Mouse (Mus musculus) limb, embryonic 13.5 days (tissue): Measurements from ENCODE around the gene Mmrn2. TPM values are rescaled to one million over a fixed set of nuclear protein-coding genes. Genes with fewer than 3 reads are reported as not detected.
"Not testable (repeated sequence)": the region's sequence is repeated elsewhere in the genome, so short reads cannot be mapped to it uniquely, and the experiment has no call there.

Experiments used
- ATAC-seq: fragments of 200-750 bp; cut with Nextera tagmentation; 2 replicates; pipeline ENCODE4 v1.8.0; 2017; ENCODE audit warnings: low read depth, moderate number of reproducible peaks, moderate TSS enrichment; ENCODE audit not compliant: low FRiP score
- H3K27ac ChIP-seq: fragments of 300-500 bp; sonication (generic); 2 replicates; pipeline ENCODE4 v1.5.1; 2015; ENCODE audit warnings: inconsistent platforms, mild to moderate bottlenecking, moderate library complexity
- H3K27me3 ChIP-seq: fragments of 300-500 bp; sonication (generic); 2 replicates; pipeline ENCODE4 v1.6.1; 2015; ENCODE audit warnings: mild to moderate bottlenecking, inconsistent platforms
- H3K36me3 ChIP-seq: fragments of 300-500 bp; sonication (generic); 2 replicates; pipeline ENCODE4 v1.6.1; 2015; ENCODE audit warnings: inconsistent platforms, mild to moderate bottlenecking, moderate library complexity
- H3K4me1 ChIP-seq: fragments of 300-500 bp; sonication (generic); 2 replicates; pipeline ENCODE4 v1.6.1; 2015; ENCODE audit warnings: inconsistent platforms
- H3K4me2 ChIP-seq: fragments of 300-500 bp; sonication (generic); replicated peaks from 2 replicates; pipeline ENCODE4 v1.6.1; 2015; ENCODE audit warnings: inconsistent platforms, mild to moderate bottlenecking, moderate library complexity
- H3K4me3 ChIP-seq: fragments of 300-500 bp; sonication (generic); 2 replicates; pipeline ENCODE4 v1.5.1; 2015; ENCODE audit warnings: moderate library complexity, mild to moderate bottlenecking, inconsistent platforms
- H3K9ac ChIP-seq: fragments of 300-500 bp; sonication (generic); 2 replicates; pipeline ENCODE4 v1.6.1; 2015; ENCODE audit warnings: mild to moderate bottlenecking, inconsistent platforms
- H3K9me3 ChIP-seq: fragments of 300-500 bp; sonication (generic); 2 replicates; pipeline ENCODE4 v1.6.1; 2016; ENCODE audit warnings: inconsistent platforms
- WGBS: fragments of 180-500 bp; shearing (Covaris S2); methylation state at CpG from one replicate; pipeline ENCODE4 v1.1.7; 2015; 5-methylcytosine and 5-hydroxymethylcytosine counted together
- polyA plus RNA-seq: library from polyadenylated mRNA; unstranded; fragments of >200 nt; fragmentation: Nextera tagmentation; extraction: Ambion mirVana; gene quantifications from 2 replicates; pipeline ENCODE4 v1.2.1, GENCODE M21; 2015

Mmrn2 gene
- polyA plus RNA-seq, 1 experiment from 2014 or later = 8.6 TPM

DNA sequence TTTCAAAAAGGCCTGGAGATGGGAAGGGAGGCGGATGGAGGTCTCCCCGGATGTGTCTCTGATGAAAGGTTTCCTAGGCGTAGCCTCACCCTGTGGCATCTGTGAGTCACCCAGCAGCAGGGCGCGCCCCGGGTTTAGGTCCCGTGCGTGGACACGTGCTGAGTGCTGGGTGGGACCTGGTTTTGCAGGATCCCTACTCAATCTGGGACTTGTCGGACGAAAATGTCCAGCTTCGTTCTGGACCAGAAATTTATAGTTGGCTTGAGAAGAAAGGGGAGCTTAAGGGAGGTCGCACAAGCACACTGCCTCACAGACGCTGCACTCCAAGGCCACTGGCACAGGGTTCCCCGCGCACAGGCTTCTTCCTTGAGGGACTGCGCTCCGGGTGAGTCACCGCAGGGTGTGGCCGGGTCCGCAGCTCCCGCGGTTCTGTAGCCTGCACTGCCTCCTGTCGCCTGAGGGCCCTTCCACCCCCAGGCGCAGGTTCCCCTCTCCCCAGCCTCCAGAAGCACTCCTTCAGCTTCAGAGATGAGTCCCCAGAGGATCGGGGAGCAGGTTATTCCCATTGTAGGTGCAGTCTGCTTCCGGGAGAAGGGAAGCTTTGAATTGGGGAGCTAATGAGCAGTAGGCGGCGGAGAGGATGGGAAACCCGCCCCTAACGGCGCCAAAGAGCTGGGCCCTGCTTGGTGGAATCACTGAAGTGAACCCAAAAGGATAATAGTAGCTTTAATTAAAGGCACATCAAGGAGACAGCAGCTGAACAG lies 11.6 kb upstream of the Mmrn2 start:
- ATAC-seq = peak; percentile 68
- WGBS = 3% methylated on average over 32 of the region's 32 CpGs
- Histone ChIP-seq H3K4me3 (peak overlapping the region; percentile 45), H3K27me3 (peaks cover 24% of the 10 kb centered on the region), H3K9ac (peak overlapping the region; percentile 59), H3K4me1 (peaks cover 10% of the 10 kb centered on the region), H3K36me3 (no peaks in the 10 kb centered on the region), H3K27ac (no peak overlapping the region), H3K9me3 (no peaks in the 10 kb centered on the region), H3K4me2 (peak overlapping the region; percentile 85)

DNA sequence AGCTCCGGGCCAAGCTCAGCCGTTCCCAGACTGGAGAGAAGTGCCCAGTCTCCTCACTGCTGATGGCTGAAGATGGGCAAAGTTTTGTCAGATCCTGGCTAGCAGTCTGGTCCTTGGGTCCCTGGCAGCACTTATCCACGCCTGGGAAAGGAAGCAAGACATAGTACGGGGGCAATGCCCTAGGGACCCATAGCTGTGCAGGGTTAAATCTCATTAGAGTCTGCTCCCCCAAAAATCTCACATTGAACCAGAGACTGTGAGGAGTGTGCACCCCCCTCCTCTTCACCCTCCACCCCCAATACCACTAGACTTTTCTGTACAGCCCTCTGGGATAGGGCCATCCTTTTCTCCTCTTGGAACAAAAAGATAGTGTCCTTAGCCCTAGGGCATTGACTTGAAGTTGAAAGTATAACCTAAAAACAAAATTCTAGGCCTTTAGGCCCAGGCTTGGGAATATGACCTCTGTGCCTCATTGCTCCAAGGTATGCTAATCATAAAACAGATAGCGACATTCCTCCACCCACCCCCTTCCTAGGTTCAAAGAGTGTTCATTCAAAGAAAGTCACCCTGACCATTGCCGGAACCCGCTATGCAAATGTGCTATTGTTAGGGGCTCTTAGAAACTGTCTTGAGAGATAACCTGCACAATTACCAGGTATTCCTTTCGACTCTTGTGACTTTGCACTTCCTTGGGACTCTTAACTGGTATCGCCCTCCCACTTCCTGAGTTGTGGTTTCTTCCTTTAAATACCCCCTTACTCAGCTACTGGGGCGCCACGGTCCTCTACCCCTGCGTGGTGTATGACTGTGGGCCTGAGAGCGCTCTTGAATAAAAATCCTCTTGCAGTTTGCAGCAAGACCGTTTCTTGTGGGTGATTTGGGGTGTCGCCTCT lies 10.8 kb upstream of the Mmrn2 start:
- H3K27ac ChIP-seq, H3K36me3 ChIP-seq, H3K9me3 ChIP-seq: not testable (repeated sequence)
- Histone ChIP-seq H3K4me3 (peak overlapping the region; percentile 45), H3K27me3 (peaks cover 24% of the 10 kb centered on the region), H3K4me2 (peak overlapping the region; percentile 85), H3K4me1 (peaks cover 10% of the 10 kb centered on the region), H3K9ac (peak overlapping the region; percentile 59; the same call in 1 of the 2 replicates)
- WGBS = 78% methylated on average over 15 of the region's 15 CpGs
- ATAC-seq = 0 out of 2 replicates have a peak, but pooled peaks have one; percentile 2

DNA sequence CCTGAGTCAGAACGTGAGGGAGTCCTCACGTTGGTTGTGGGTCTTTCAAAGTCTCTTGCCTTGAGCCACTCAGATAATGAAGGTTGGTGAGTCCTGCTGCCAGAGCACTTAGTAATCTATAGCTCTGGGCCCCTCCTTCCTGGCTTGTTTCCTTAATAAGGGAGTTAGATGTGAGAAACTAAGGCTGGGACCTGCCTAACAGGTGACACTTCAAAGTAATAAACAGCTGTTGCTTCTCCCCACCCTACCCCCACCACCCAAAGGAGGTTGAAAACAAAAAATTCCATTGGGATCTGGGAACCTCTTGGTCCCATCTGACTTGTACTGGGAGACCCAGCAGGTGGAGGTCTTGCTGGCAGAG lies 10.1 kb upstream of the Mmrn2 start:
- H3K9me3 ChIP-seq = no peaks in the 10 kb centered on the region
- H3K4me2 ChIP-seq = no peak overlapping the region
- H3K36me3 ChIP-seq = no peaks in the 10 kb centered on the region
- peaks cover 24% of the 10 kb centered on the region for H3K27me3 ChIP-seq
- no peak overlapping the region for H3K4me3 ChIP-seq
- no peak for ATAC-seq
- no peak overlapping the region for H3K27ac ChIP-seq
- WGBS = 85% methylated on average over 2 of the region's 2 CpGs
- H3K4me1 ChIP-seq = peaks cover 10% of the 10 kb centered on the region
- no peak overlapping the region for H3K9ac ChIP-seq

- Histone ChIP-seq H3K9ac (no peak overlapping the region), H3K9me3 (no peaks in the 10 kb centered on the region), H3K4me3 (no peak overlapping the region), H3K4me1 (peaks cover 9% of the 10 kb centered on the region), H3K4me2 (no peak overlapping the region), H3K27me3 (no peaks in the 10 kb centered on the region), H3K36me3 (no peaks in the 10 kb centered on the region), H3K27ac (no peak overlapping the region)
- ATAC-seq = no peak
- WGBS = 49% methylated on average over 3 of the region's 3 CpGs
These were observed 5.1 kb upstream of the Mmrn2 start for GRCm38 (mm10) chr14:34370203-34370602.

GRCm38 (mm10) chr14:34370921-34371320 lies 4.3 kb upstream of the Mmrn2 start:
- Histone ChIP-seq H3K4me1 (peaks cover 11% of the 10 kb centered on the region), H3K27ac (no peak overlapping the region), H3K4me2 (no peak overlapping the region), H3K9me3 (no peaks in the 10 kb centered on the region), H3K36me3 (no peaks in the 10 kb centered on the region), H3K27me3 (no peaks in the 10 kb centered on the region), H3K4me3 (no peak overlapping the region), H3K9ac (no peak overlapping the region)
- 90% methylated on average over 3 of the region's 3 CpGs for WGBS
- ATAC-seq = no peak

DNA sequence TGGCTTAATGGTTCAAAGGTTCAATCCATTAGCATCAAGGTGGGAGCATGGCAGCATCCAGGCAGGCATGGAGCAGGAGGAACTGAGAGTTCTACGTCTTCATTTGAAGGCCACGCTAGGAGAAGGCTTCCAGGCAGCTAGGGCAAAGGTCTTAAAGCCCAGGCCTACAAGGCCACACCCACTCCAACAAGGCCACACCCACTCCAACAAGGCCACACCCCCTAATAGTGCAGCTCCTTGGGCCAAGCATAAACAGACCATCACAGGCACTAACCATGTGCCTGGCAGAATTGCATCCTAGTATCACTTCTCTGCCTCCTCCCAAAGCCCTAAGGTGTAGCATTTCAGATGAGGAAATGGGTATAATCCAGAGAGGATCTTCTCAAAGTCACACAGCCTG lies 3.5 kb upstream of the Mmrn2 start:
- 66% methylated on average over 2 of the region's 2 CpGs for WGBS

DNA sequence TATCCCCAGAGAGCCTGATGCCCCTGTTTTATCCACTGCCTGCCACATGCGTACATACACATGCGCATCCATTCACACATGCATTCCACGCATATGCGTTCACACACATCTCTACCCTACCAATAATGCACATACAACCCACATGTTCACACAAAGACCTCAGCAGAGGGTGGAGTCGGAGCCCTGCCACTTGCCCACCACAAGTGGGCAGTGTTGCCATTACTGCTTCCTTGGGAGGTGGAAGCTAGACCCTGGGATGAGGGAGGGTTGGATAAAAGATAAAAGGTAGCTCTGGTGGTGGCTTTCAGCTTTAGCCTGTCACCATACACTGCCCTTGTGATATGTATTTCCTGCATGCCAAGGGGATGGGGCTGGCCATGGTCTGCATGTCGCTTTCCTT lies 2.6 kb upstream of the Mmrn2 start:
- no peak overlapping the region for H3K4me3 ChIP-seq
- H3K9me3 ChIP-seq = no peaks in the 10 kb centered on the region
- no peaks in the 10 kb centered on the region for H3K36me3 ChIP-seq
- no peak for ATAC-seq
- no peak overlapping the region for H3K9ac ChIP-seq
- 89% methylated on average over 6 of the region's 6 CpGs for WGBS
- peaks cover 27% of the 10 kb centered on the region for H3K4me1 ChIP-seq
- H3K27ac ChIP-seq = no peak overlapping the region
- no peak overlapping the region for H3K4me2 ChIP-seq
- no peaks in the 10 kb centered on the region for H3K27me3 ChIP-seq

More for the DNA sequence above, 3.5 kb upstream of the Mmrn2 start:
- Histone ChIP-seq H3K36me3 (no peaks in the 10 kb centered on the region), H3K27me3 (no peaks in the 10 kb centered on the region), H3K27ac (no peak overlapping the region), H3K4me1 (peaks cover 20% of the 10 kb centered on the region), H3K4me2 (no peak overlapping the region), H3K9ac (no peak overlapping the region), H3K9me3 (no peaks in the 10 kb centered on the region), H3K4me3 (no peak overlapping the region)
- no peak for ATAC-seq

DNA sequence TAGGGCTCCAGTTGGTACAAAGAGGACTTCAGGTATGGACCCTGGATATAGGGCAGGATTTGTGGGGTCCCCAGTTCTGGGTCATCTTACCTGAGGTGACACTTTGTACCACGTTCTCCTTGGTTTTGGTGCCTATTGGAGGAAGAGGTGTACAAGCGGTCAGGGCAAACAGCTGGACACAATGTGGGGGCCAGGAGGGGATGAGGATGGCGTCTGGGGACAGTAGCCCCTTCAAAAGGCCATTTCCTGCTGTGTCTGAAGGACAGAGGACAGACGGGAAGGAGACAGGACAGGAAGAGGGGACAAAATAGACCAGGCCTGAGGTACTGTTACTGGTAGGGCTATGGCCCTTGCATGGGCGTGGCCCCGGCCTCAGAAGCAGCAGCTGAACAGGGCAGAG lies 1.7 kb upstream of the Mmrn2 start:
- Histone ChIP-seq H3K27me3 (no peaks in the 10 kb centered on the region), H3K4me2 (no peak overlapping the region), H3K36me3 (no peaks in the 10 kb centered on the region), H3K4me3 (no peak overlapping the region), H3K9ac (no peak overlapping the region), H3K9me3 (no peaks in the 10 kb centered on the region), H3K27ac (no peak overlapping the region), H3K4me1 (peaks cover 33% of the 10 kb centered on the region)
- 79% methylated on average over 6 of the region's 6 CpGs for WGBS
- no peak for ATAC-seq

DNA sequence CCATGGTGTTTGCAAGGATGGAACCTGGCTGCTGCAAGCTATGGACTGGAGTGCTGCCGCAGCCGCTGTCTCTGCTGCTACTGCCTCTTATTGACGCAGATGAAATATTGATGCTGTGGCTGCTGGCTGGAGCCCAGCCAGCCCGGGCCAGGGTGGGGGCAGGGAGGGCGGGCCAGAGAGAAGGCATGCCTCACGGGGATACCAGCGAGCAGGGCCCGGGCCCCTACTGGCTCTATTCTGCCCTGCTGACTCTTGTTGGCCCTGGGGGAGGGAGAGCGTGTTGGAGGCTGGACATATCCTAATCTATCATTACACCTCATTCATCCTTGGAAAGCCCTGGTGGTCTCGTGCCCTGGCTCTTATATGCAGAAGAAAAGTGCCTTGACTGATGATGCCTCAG lies 688 bp upstream of the Mmrn2 start, which contains the start of gene Sncg:
Gene Sncg (minus strand): TSS at position 213 of the 400 bp plus-strand sequence.
- Histone ChIP-seq H3K4me3 (no peak within 1 kb of the TSS; the same call in 1 of the 2 replicates), H3K36me3 (no peaks in the 10 kb centered on the region), H3K9ac (0 out of 2 replicates have a peak within 1 kb of the TSS, but pooled peaks have one; percentile 25), H3K4me1 (peaks cover 40% of the 10 kb centered on the region), H3K27me3 (no peaks in the 10 kb centered on the region), H3K27ac (no peak within 1 kb of the TSS), H3K4me2 (no peak within 1 kb of the TSS), H3K9me3 (no peaks in the 10 kb centered on the region)
- no peak for ATAC-seq
- WGBS = 45% methylated on average over 10 of the region's 10 CpGs

- ATAC-seq = no peak
- Histone ChIP-seq H3K27ac (no peak overlapping the region; the same call in 1 of the 2 replicates), H3K27me3 (no peaks in the 10 kb centered on the region), H3K4me3 (peak overlapping the region; percentile 11), H3K9me3 (no peaks in the 10 kb centered on the region), H3K4me2 (peak overlapping the region; percentile 21; the same call in 1 of the 2 replicates), H3K9ac (peak overlapping the region; percentile 25; the same call in 1 of the 2 replicates), H3K36me3 (no peaks in the 10 kb centered on the region), H3K4me1 (peaks cover 40% of the 10 kb centered on the region)
- 73% methylated on average over 5 of the region's 5 CpGs for WGBS
These were observed 676 bp downstream of the Mmrn2 start for GRCm38 (mm10) chr14:34375941-34376340.

DNA sequence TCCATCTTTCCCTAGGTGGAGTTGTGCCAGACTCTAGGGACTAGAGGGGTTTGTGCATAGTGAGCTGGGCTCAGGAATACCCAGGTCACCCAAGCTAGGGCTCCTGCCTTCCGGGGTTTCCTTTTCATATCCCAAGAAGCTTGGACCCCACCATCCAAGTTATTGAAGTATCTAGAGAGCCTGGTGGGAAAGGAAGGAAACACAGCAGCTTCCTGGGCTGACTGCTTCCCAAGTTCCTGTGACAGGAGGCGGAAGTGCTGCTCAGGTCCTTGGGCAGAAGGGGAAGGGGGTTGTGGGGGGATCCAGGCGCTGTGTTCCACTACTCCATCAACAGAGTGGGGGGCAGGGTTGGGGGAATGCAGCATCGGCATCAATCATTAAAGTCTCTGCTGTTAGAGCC lies 1.9 kb downstream of the Mmrn2 start:
- no peak for ATAC-seq
- H3K4me1 ChIP-seq = peaks cover 40% of the 10 kb centered on the region
- no peaks in the 10 kb centered on the region for H3K36me3 ChIP-seq
- WGBS = 69% methylated on average over 4 of the region's 4 CpGs
- H3K4me3 ChIP-seq = no peak overlapping the region
- H3K4me2 ChIP-seq = peak overlapping the region; percentile 21; the same call in 1 of the 2 replicates
- H3K9me3 ChIP-seq = no peaks in the 10 kb centered on the region
- H3K27me3 ChIP-seq = no peaks in the 10 kb centered on the region
- H3K27ac ChIP-seq = 0 out of 2 replicates have a peak overlapping the region, but pooled peaks have one; percentile 15
- no peak overlapping the region for H3K9ac ChIP-seq
